Mouse (Mus musculus): ENCODE measurements around the gene Comt.

Gene Comt

GRCm38 (mm10) chr16:18357977-18358376 is 68.7 kb downstream of the Comt start:
- no peak for DNase-seq (ENCODE audit: low spot score)

DNA sequence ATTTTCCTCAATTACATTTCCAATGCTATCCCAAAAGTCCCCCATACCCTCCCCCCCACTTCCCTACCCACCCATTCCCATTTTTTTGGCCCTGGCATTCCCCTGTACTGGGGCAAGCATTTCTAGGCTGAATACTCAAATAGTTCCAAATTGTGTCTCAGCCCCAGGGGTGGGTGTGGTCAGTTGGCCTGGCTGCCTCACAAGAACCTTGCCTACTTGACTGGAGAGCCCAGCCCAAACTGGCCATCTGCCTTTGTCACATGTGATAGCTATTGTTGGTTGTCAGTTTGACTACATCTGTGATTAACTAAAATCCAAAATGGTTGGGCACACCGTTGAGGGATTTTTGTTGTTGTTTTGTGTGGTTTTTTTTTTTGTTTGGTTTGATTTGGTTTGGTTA is 69.7 kb downstream of the Comt start:
- no peak for DNase-seq (ENCODE audit: low spot score)
